Comparison of ENCODE assay signal across 12 mouse cellular contexts in the genomic region with DNA sequence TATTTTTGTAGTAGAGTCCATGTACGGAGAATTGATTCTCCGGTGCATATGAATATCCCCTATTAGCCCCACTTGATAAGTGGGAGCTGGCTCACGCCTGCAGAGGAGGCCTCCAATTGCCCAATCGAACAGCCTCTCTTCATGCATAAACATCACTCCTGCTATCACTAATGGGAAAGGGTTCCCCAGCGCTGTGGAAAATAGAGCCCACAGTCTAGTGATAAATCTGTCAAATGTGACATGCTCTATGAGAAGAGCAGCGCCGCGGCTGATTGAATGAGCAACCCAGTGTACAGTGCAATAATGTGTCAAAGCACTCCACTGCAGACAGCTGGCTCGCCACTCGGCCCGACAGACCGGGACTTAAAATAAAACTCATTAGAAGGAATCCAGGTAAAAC.
DNase-seq lines count a peak whose midpoint lies in the region; ATAC-seq lines count a peak whose summit lies in the region.
"Had no signal": no experiment of that assay in that cellular context is flagged by ENCODE, and none has a peak within 500 bp of the region (broad histone marks: within the 10 kb centered on the region; RNA-seq: fewer than 3 reads in every experiment).

No protein-coding gene starts in this region.

- H3K4me2 ChIP-seq in forebrain, embryonic 11.5 days (ENCODE audit: low read depth, low read length, severe bottlenecking), result no peak overlapping the region
- peak overlapping the region; percentile 25; the same call in 1 of the 2 replicates for H3K4me2 ChIP-seq in midbrain, embryonic 13.5 days (replicated peaks)
- H3K4me2 ChIP-seq: limb, embryonic 15.5 days had no signal

- no peaks in the 10 kb centered on the region for H3K36me3 ChIP-seq in forebrain, embryonic 11.5 days (ENCODE audit: control insufficient read depth, insufficient read depth, low read length)
- H3K36me3 ChIP-seq in forebrain, embryonic 10.5 days (replicated peaks), result no peaks in the 10 kb centered on the region
- H3K36me3 ChIP-seq in midbrain, embryonic 13.5 days, result no peaks in the 10 kb centered on the region
- H3K36me3 ChIP-seq: limb, embryonic 15.5 days had no signal

- no peak overlapping the region for H3K9ac ChIP-seq in forebrain, embryonic 11.5 days (ENCODE audit: low read length)
- H3K9ac ChIP-seq in midbrain, embryonic 13.5 days (replicated peaks), result no peak overlapping the region
- H3K9ac ChIP-seq: limb, embryonic 15.5 days had no signal

- H3K9me3 ChIP-seq in forebrain, embryonic 11.5 days (ENCODE audit: control insufficient read depth, low read length), result no peaks in the 10 kb centered on the region
- no peaks in the 10 kb centered on the region for H3K9me3 ChIP-seq in forebrain, embryonic 10.5 days
- H3K9me3 ChIP-seq in midbrain, embryonic 13.5 days, result no peaks in the 10 kb centered on the region
- H3K9me3 ChIP-seq: limb, embryonic 15.5 days had no signal

- DNase-seq in forebrain, embryonic 11.5 days (ENCODE audit: low spot score), result no peak
- DNase-seq in forebrain, embryonic 10.5 days (ENCODE audit: extremely low spot score, low spot score), result no peak
- DNase-seq in kidney, postnatal 4 days, result peak; percentile 13 to 30
- DNase-seq in kidney, postnatal 10 days, result no peak
- no peak for DNase-seq in frontal cortex, postnatal 14 days (ENCODE audit: low spot score in 2 of 2)
- DNase-seq: layer of hippocampus, postnatal 36 days; lung, postnatal 14 days had no signal

- no peak overlapping the region for H3K4me3 ChIP-seq in forebrain, embryonic 11.5 days (ENCODE audit: low read depth, low read length)
- H3K4me3 ChIP-seq in forebrain, embryonic 10.5 days, result no peak overlapping the region
- H3K4me3 ChIP-seq in midbrain, embryonic 13.5 days (replicated peaks), result no peak overlapping the region
- H3K4me3 ChIP-seq: limb, embryonic 15.5 days had no signal

- no peaks in the 10 kb centered on the region for H3K27me3 ChIP-seq in forebrain, embryonic 11.5 days (ENCODE audit: control insufficient read depth, insufficient read depth, low read length)
- no peaks in the 10 kb centered on the region for H3K27me3 ChIP-seq in forebrain, embryonic 10.5 days (ENCODE audit: poor library complexity, severe bottlenecking)
- H3K27me3 ChIP-seq in midbrain, embryonic 13.5 days, result 0 out of 2 replicates have a peak, but pooled peaks cover 4% of the 10 kb centered on the region

- no peak overlapping the region for H3K27ac ChIP-seq in forebrain, embryonic 11.5 days (ENCODE audit: low read depth, low read length)
- H3K27ac ChIP-seq in forebrain, embryonic 10.5 days, result no peak overlapping the region
- H3K27ac ChIP-seq in midbrain, embryonic 13.5 days, result peak overlapping the region; percentile 69
- H3K27ac ChIP-seq: limb, embryonic 15.5 days had no signal

- peak; percentile 53; the same call in 1 of the 2 replicates for ATAC-seq in forebrain, embryonic 11.5 days (replicated peaks; ENCODE audit: low FRiP score)
- ATAC-seq in midbrain, embryonic 13.5 days, result peak; percentile 83
- no peak for ATAC-seq in megakaryocyte, adult 5-6 weeks (ENCODE audit: poor library complexity, severe bottlenecking)
- ATAC-seq in monocyte, adult 5-6 weeks (replicated peaks; ENCODE audit: insufficient number of reproducible peaks, low FRiP score, low TSS enrichment, poor library complexity, severe bottlenecking), result no peak
- ATAC-seq: intestine, postnatal 0 days had no signal

- 68% methylated on average over 12 of the region's 12 CpGs for WGBS in forebrain, embryonic 11.5 days
- WGBS in forebrain, embryonic 10.5 days, result 91% methylated on average over 12 of the region's 12 CpGs
- 36% methylated on average over 12 of the region's 12 CpGs for WGBS in midbrain, embryonic 13.5 days

- H3K4me1 ChIP-seq in forebrain, embryonic 11.5 days (replicated peaks; ENCODE audit: control insufficient read depth, insufficient read depth, low read length), result no peaks in the 10 kb centered on the region; the same call in 1 of the 2 replicates
- peaks cover 5% of the 10 kb centered on the region for H3K4me1 ChIP-seq in forebrain, embryonic 10.5 days
- H3K4me1 ChIP-seq in midbrain, embryonic 13.5 days (replicated peaks), result peaks cover 9% of the 10 kb centered on the region
- H3K4me1 ChIP-seq: limb, embryonic 15.5 days had no signal

Comparison
In these comparisons a context has a peak if more than half of its experiments do, and no peak if none do; other contexts are left out.
1. DNase-seq: peak in kidney, postnatal 4 days (2 of 2); none in forebrain, embryonic 11.5 days (single experiment), forebrain, embryonic 10.5 days (single experiment), kidney, postnatal 10 days (single experiment) and frontal cortex, postnatal 14 days (0 of 2).
2. ATAC-seq: peak in forebrain, embryonic 11.5 days (single experiment) and midbrain, embryonic 13.5 days (single experiment); none in megakaryocyte, adult 5-6 weeks (single experiment) and monocyte, adult 5-6 weeks (single experiment).